Mouse (Mus musculus) kidney, postnatal 0 days (tissue): ENCODE data around the gene Arhgap45. TPM values are rescaled to one million over a fixed set of nuclear protein-coding genes. Genes with fewer than 3 reads are reported as not detected.
A peak's percentile ranks its signal among the peaks of the same experiment; 100 is the strongest.

Experiments used
- ATAC-seq: fragments of 200-750 bp; cut with Nextera tagmentation; replicated peaks from 2 replicates; pipeline ENCODE4 v1.8.0; 2017; ENCODE audit warnings: low read depth, moderate number of reproducible peaks, moderate TSS enrichment, moderate library complexity; ENCODE audit not compliant: low FRiP score
- DNase-seq: peaks from one replicate; pipeline ENCODE4 v3.0.0-alpha.2; 2016; ENCODE audit warnings: low spot score
- H3K27ac ChIP-seq: fragments of 300-500 bp; sonication (generic); 2 replicates; pipeline ENCODE4 v1.5.1; 2014; ENCODE audit warnings: mild to moderate bottlenecking
- H3K27me3 ChIP-seq: fragments of 300-500 bp; sonication (generic); 2 replicates; pipeline ENCODE4 v1.6.1; 2014; ENCODE audit warnings: low read length, mixed read lengths; ENCODE audit not compliant: insufficient read depth
- H3K36me3 ChIP-seq: fragments of 300-500 bp; sonication (generic); 2 replicates; pipeline ENCODE4 v1.6.1; 2014; ENCODE audit warnings: low read length, mixed read lengths; ENCODE audit not compliant: insufficient read depth
- H3K4me1 ChIP-seq: fragments of 300-500 bp; sonication (generic); replicated peaks from 2 replicates; pipeline ENCODE4 v1.6.1; 2014; ENCODE audit warnings: antibody characterized with exemption, low read length, mixed read lengths; ENCODE audit not compliant: insufficient read depth
- H3K4me2 ChIP-seq: fragments of 300-500 bp; sonication (generic); 2 replicates; pipeline ENCODE4 v1.6.1; 2014; ENCODE audit warnings: mild to moderate bottlenecking, low read length, moderate library complexity, mixed read lengths
- H3K4me3 ChIP-seq: fragments of 300-500 bp; sonication (generic); replicated peaks from 2 replicates; pipeline ENCODE4 v1.5.1; 2014; ENCODE audit warnings: low read depth, low read length
- H3K9ac ChIP-seq: fragments of 300-500 bp; sonication (generic); 2 replicates; pipeline ENCODE4 v1.6.1; 2014; ENCODE audit warnings: low read depth, low read length
- H3K9me3 ChIP-seq: fragments of 300-500 bp; sonication (generic); replicated peaks from 2 replicates; pipeline ENCODE4 v1.6.1; 2016; ENCODE audit warnings: low read length, inconsistent platforms, mixed read lengths
- CTCF ChIP-seq: IDR thresholded peaks from 2 replicates; pipeline ENCODE4 v1.5.1; 2016; ENCODE audit warnings: antibody characterized with exemption, low read depth, mild to moderate bottlenecking, moderate library complexity
- WGBS: fragments of 180-500 bp; shearing (Covaris S2); extraction: QIAGEN DNeasy Blood & Tissue Kit; methylation state at CpG from one replicate; pipeline ENCODE4 v1.1.7; 2014; 5-methylcytosine and 5-hydroxymethylcytosine counted together
- polyA plus RNA-seq: library from polyadenylated mRNA; unstranded; fragments of >200 nt; fragmentation: Nextera tagmentation; extraction: Ambion mirVana; gene quantifications from 2 replicates; pipeline ENCODE4 v1.2.1, GENCODE M21; 2015

Gene Arhgap45
- polyA plus RNA-seq, 1 experiment from 2014 or later, result 4.0 TPM

DNA sequence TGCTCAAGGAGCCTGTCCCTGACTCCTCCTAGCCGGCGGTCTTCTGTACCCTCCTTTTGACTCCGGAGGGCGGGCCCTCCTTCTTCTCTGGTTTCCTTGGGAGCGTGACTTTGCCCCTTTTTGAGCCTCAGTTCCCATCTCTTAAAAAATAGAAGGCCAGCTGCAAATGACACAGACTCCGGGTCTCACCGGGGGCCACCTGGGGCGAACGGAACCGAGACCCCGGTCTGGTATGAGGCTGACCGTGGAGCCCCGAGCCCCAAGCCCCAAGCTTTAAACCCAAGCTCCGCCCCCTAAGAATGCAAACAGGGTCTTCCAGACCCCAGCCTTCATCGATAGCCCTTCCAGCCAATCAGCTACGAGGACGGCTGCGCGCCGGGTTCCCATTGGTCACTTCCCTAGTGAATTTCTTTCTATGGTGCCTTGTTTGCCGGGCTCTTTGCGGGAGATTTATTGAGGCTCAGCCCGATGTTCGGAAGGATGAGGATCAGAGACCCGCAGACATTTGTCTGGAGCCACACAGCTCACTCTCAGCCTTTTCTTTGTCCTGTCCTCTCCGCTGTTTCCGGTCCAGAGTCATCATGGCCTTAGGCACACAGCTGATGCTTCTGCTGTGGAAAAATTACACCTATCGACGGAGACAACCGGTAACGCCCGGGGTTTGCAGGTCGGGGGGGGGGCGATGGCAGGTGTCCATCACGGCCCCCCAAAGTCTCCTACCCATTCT lies 19.3 kb upstream of the Arhgap45 start:
- peaks cover 19% of the 10 kb centered on the region; the same call in 1 of the 2 replicates for H3K4me1 ChIP-seq
- H3K36me3 ChIP-seq, result peaks cover 16% of the 10 kb centered on the region; the same call in 1 of the 2 replicates
- peak overlapping the region; percentile 58 for H3K9ac ChIP-seq
- DNase-seq (peak; percentile 93), ATAC-seq (peak; percentile 22; the same call in 1 of the 2 replicates)
- TF ChIP-seq CTCF, result no peak
- H3K4me2 ChIP-seq, result peak overlapping the region; percentile 86
- peak overlapping the region; percentile 51 for H3K4me3 ChIP-seq
- under 1% methylated on average over 35 of the region's 35 CpGs for WGBS
- no peaks in the 10 kb centered on the region for H3K9me3 ChIP-seq
- H3K27me3 ChIP-seq, result no peaks in the 10 kb centered on the region
- H3K27ac ChIP-seq, result no peak overlapping the region

DNA sequence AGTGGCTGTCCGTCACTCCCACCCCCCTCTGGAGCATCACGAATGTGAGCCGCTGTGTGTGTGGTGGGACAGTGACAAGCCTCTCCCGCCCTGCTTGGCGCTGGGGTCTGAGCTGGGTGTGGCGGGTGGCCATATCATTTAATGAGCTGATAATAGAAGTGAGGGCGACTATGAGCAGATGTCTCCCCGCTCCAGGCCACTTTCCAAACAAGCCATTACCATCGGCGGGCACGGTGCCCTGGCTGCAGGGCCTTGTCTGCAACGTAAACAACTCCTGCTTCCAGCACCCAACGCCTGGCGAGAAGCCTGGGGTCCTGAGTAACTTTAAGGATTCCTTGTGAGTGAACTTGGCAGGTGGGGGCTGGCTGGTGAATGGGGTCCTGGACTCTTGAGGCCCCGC lies 18.6 kb upstream of the Arhgap45 start:
- H3K4me3 ChIP-seq, result peak overlapping the region; percentile 51
- peak overlapping the region; percentile 86 for H3K4me2 ChIP-seq
- no peak for DNase-seq
- H3K27me3 ChIP-seq, result no peaks in the 10 kb centered on the region
- ATAC-seq, result no peak
- no peak overlapping the region for H3K9ac ChIP-seq
- H3K9me3 ChIP-seq, result no peaks in the 10 kb centered on the region
- H3K36me3 ChIP-seq, result 0 out of 2 replicates have a peak, but pooled peaks cover 13% of the 10 kb centered on the region
- no peak for TF ChIP-seq CTCF
- peaks cover 19% of the 10 kb centered on the region; the same call in 1 of the 2 replicates for H3K4me1 ChIP-seq
- 16% methylated on average over 15 of the region's 15 CpGs for WGBS
- H3K27ac ChIP-seq, result no peak overlapping the region

DNA sequence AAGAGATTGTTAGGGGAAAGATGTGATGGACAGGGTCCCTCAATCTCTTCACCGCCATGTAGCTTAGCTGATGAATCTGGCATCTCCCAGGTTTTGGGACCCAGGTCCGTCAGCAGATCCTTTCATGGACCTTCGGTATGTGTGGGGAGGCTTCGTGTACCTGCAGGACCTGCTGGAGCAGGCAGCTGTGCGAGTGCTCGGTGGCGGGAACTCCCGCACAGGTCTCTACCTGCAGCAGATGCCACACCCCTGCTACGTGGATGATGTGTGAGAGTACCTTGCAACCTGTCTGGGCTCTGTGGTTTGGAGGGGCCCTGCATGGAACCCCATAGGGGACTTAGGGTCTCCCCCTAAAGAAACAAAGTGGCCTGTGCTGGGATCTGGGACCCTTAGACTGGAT lies 14.5 kb upstream of the Arhgap45 start:
- Histone ChIP-seq H3K27ac (no peak overlapping the region), H3K36me3 (no peaks in the 10 kb centered on the region), H3K4me3 (no peak overlapping the region), H3K27me3 (no peaks in the 10 kb centered on the region), H3K9ac (no peak overlapping the region), H3K4me1 (peaks cover 14% of the 10 kb centered on the region; the same call in 1 of the 2 replicates), H3K9me3 (no peaks in the 10 kb centered on the region), H3K4me2 (no peak overlapping the region)
- ATAC-seq, result no peak
- TF ChIP-seq CTCF, result no peak
- DNase-seq, result no peak
- WGBS, result 70% methylated on average over 9 of the region's 9 CpGs

DNA sequence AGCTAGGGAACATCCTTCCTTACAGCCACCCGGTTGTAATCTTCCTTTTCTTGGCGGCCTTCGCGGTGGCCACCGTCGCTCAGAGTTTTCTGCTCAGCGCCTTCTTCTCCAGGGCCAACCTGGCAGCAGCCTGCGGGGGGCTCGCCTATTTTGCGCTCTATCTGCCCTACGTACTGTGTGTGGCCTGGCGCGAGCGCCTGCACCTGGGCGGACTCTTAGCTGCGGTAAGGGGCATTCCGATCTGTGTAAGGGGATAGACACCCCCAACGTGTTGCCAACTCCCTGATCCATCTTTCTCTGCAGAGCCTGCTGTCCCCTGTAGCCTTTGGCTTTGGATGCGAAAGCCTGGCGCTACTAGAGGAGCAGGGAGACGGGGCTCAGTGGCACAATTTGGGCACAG lies 13.6 kb upstream of the Arhgap45 start:
- no peaks in the 10 kb centered on the region for H3K27me3 ChIP-seq
- no peaks in the 10 kb centered on the region for H3K36me3 ChIP-seq
- no peak for TF ChIP-seq CTCF
- no peak for ATAC-seq
- peaks cover 7% of the 10 kb centered on the region; the same call in 1 of the 2 replicates for H3K4me1 ChIP-seq
- no peak for DNase-seq
- H3K9me3 ChIP-seq, result no peaks in the 10 kb centered on the region
- no peak overlapping the region for H3K9ac ChIP-seq
- H3K4me2 ChIP-seq, result no peak overlapping the region
- no peak overlapping the region for H3K4me3 ChIP-seq
- no peak overlapping the region for H3K27ac ChIP-seq
- 32% methylated on average over 21 of the region's 21 CpGs for WGBS

DNA sequence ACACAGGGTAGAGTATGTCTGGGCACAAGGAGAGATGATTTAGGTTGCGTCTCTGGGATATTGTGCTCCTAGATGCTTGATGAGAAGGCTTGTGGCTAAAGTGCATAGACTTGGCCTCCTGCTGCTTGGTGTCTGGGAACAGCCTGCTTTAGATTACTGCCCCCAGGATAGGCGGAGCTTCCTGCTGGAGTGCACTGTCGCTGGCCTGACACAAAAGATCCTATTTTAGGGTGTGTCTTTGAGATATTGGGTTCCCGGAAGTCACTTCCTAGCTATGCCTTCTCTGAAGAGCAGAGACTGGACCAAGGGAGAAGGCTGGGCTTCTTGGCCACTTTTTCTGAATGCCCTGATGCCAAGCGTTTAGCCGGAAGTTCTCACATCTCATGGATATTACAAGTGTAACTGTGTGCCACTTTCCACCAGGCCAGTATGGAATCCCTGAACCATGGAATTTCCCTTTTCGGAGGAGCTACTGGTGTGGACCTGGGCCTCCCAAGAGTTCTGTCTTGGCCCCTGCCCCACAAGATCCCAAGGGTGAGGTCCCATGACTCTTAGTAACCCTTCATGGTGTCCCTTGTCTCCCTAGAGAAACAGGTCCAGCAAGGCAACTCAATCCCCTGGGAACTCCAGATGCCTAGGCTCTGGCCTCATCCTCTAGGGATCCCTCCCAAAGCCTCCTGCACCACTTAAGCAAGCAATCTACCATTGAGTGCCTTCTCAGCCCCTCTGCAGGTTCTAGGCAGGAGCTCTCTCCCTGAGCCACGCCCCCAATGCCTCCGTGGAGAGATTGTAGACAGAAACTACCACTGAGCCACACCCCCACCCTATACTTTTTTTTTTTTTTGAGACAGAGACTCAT lies 12.8 kb upstream of the Arhgap45 start:
- Histone ChIP-seq H3K9me3 (no peaks in the 10 kb centered on the region), H3K27me3 (no peaks in the 10 kb centered on the region), H3K4me3 (no peak overlapping the region), H3K4me1 (peaks cover under 1% of the 10 kb centered on the region; the same call in 1 of the 2 replicates), H3K9ac (no peak overlapping the region), H3K4me2 (no peak overlapping the region), H3K27ac (no peak overlapping the region), H3K36me3 (no peaks in the 10 kb centered on the region)
- TF ChIP-seq CTCF, result no peak
- ATAC-seq, result no peak
- DNase-seq, result no peak
- WGBS, result 58% methylated on average over 9 of the region's 9 CpGs

DNA sequence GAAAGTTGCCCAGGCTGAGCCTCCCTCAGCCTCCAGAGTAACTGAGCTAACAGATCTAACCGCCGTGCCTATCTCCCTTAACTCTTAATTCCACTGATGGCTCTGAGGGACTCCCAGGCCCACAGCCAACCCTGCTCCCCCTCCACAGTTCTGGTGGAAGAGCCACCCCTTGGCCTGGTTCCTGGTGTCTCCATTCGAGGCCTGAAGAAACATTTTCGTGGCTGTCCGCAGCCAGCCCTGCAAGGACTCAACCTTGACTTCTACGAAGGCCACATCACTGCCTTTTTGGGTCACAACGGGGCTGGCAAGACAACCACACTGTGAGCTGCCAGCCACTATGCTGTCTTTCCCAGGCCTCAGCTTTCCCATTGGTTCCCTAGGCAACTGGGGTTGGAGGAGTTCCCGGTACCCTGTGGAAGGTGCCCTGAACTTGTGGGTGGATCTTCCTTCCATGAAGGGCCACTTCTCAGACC lies 12.2 kb upstream of the Arhgap45 start:
- no peak overlapping the region for H3K9ac ChIP-seq
- DNase-seq (no peak), ATAC-seq (no peak)
- no peaks in the 10 kb centered on the region; the same call in 1 of the 2 replicates for H3K4me1 ChIP-seq
- no peaks in the 10 kb centered on the region for H3K27me3 ChIP-seq
- no peak overlapping the region for H3K27ac ChIP-seq
- H3K4me2 ChIP-seq, result no peak overlapping the region
- no peaks in the 10 kb centered on the region for H3K9me3 ChIP-seq
- TF ChIP-seq CTCF, result no peak
- no peaks in the 10 kb centered on the region; the same call in 1 of the 2 replicates for H3K36me3 ChIP-seq
- WGBS, result 89% methylated on average over 8 of the region's 8 CpGs
- no peak overlapping the region for H3K4me3 ChIP-seq
